Mouse (Mus musculus): ENCODE data around the gene Tpd52l2. TPM values are rescaled to one million over a fixed set of nuclear protein-coding genes. Genes with fewer than 3 reads are reported as not detected.
"Not testable (repeated sequence)": the region's sequence is repeated elsewhere in the genome, so short reads cannot be mapped to it uniquely, and the experiment has no call there.

The Tpd52l2 gene
- polyA plus RNA-seq, 1 experiment from 2014 or later = 149 TPM

DNA sequence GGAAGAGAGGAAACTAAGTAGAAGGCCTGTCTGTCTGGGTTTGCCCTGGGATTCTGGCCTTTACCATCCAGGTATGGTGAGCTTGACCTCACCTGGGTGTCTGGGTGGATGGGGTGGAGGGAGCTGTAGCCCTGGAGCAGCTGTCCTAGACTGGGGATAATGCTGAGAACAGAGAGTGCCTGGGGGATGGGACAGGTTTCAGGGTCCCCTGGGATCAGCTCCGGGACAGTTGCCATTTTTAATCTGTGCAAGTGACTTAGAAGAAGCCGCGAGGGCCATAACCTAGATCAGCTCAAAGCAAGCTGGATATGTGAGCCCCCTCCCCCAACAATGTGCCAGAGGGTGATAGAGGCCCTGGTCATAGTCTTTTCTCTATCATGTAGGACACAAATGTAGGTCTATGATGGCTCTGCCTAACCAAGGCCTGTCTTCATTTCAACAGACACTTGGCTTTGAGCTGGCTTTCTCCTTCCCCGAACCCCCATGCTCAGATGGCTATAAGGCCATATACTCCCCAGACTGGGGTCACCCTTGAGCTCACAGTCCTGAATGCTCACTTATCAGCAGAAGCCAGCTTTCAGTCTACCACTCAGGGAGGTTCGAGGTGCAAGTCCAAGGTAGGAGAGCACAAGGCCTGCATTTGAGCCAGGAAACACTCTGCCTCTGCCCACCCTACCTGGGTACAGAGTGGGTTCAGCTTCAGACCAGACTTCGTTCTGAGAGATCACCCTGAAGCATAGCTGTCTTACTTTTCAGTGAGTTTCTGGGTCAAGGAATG lies 12.3 kb upstream of the Tpd52l2 start:
- Histone ChIP-seq H3K9ac (ENCODE audit: low read length) (no peak overlapping the region), H3K9me3 (ENCODE audit: control insufficient read depth, low read length) (no peaks in the 10 kb centered on the region), H3K27me3 (ENCODE audit: control insufficient read depth, insufficient read depth, low read length) (no peaks in the 10 kb centered on the region), H3K27ac (ENCODE audit: low read depth, low read length) (no peak overlapping the region), H3K36me3 (ENCODE audit: control insufficient read depth, insufficient read depth, low read length) (no peaks in the 10 kb centered on the region), H3K4me2 (no peak overlapping the region), H3K4me1 (ENCODE audit: control insufficient read depth, insufficient read depth, low read length) (no peaks in the 10 kb centered on the region), H3K4me3 (ENCODE audit: low read depth, low read length) (no peak overlapping the region)
- no peak for DNase-seq (ENCODE audit: low spot score, missing footprints)
- WGBS = 77% methylated on average over 6 of the region's 6 CpGs
- ATAC-seq (ENCODE audit: low FRiP score) = no peak

GRCm38 (mm10) chr2:181485741-181486140 lies 11.2 kb upstream of the Tpd52l2 start:
- DNase-seq (ENCODE audit: low spot score, missing footprints) = no peak
- Histone ChIP-seq H3K9ac (ENCODE audit: low read length) (no peak overlapping the region), H3K4me2 (no peak overlapping the region), H3K4me1 (ENCODE audit: control insufficient read depth, insufficient read depth, low read length) (no peaks in the 10 kb centered on the region), H3K9me3 (ENCODE audit: control insufficient read depth, low read length) (no peaks in the 10 kb centered on the region), H3K27ac (ENCODE audit: low read depth, low read length) (no peak overlapping the region), H3K36me3 (ENCODE audit: control insufficient read depth, insufficient read depth, low read length) (no peaks in the 10 kb centered on the region), H3K4me3 (ENCODE audit: low read depth, low read length) (no peak overlapping the region), H3K27me3 (ENCODE audit: control insufficient read depth, insufficient read depth, low read length) (no peaks in the 10 kb centered on the region)
- 45% methylated on average over 1 of the region's 1 CpGs for WGBS
- ATAC-seq (ENCODE audit: low FRiP score) = no peak

DNA sequence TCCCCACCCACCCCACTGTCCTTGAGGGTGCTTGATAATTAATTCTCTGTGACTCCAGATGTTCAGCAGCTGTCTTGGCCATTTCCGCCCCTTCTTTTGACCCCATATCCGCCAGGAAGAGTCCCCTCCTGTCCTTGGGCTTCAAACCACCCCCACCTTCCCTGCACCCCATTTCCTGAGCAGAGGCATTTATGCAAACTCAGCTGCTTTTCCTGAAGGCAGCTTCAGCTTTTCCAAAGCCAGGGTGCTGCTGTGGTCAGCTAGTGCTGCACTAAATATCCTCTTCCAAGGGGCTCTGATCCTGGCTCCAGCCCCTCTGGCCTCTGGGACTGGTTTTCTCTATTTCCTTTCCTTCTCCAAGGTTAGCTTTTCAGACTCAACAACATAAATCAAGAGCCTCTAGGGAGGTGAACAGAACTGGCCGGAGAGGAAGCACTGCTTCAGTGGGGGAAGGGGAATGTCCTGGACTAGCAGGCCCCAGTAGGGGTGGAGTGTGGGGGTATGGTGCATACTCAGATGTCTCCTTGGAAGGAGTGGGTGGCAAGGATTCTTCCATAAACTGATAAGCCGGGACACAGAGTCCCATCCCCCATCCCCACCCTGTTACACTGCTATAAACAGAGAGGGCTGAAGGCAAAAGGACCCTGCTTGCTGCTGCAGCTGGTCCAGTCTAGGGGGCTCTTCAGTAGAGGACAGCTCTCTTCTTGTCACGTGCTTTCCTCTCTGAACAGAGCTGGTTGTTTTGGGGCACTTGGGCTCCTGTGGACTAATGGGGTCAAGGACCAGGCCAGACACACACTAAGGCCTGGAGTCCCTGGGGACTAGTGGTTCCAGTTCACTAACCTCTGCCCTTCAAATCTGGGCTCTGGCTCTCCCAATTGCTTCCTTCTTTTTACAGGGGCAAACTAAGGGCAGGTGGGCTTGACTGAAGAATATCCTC lies 9.3 kb upstream of the Tpd52l2 start:
- H3K27me3 ChIP-seq (ENCODE audit: control insufficient read depth, insufficient read depth, low read length) = no peaks in the 10 kb centered on the region
- H3K9me3 ChIP-seq (ENCODE audit: control insufficient read depth, low read length) = no peaks in the 10 kb centered on the region
- no peak overlapping the region for H3K4me2 ChIP-seq
- H3K9ac ChIP-seq (ENCODE audit: low read length) = no peak overlapping the region
- peak overlapping the region; percentile 5; the same call in 1 of the 2 replicates for H3K27ac ChIP-seq (ENCODE audit: low read depth, low read length)
- no peaks in the 10 kb centered on the region for H3K4me1 ChIP-seq (ENCODE audit: control insufficient read depth, insufficient read depth, low read length)
- H3K4me3 ChIP-seq (ENCODE audit: low read depth, low read length) = no peak overlapping the region
- no peak for ATAC-seq (ENCODE audit: low FRiP score)
- 49% methylated on average over 5 of the region's 5 CpGs for WGBS
- H3K36me3 ChIP-seq (ENCODE audit: control insufficient read depth, insufficient read depth, low read length) = no peaks in the 10 kb centered on the region
- no peak for DNase-seq (ENCODE audit: low spot score, missing footprints)

- ATAC-seq (ENCODE audit: low FRiP score) (no peak), DNase-seq (ENCODE audit: low spot score, missing footprints) (no peak)
- no peak overlapping the region for H3K9ac ChIP-seq (ENCODE audit: low read length)
- no peak overlapping the region for H3K4me3 ChIP-seq (ENCODE audit: low read depth, low read length)
- no peak overlapping the region for H3K27ac ChIP-seq (ENCODE audit: low read depth, low read length)
- no peak overlapping the region for H3K4me2 ChIP-seq
- H3K9me3 ChIP-seq (ENCODE audit: control insufficient read depth, low read length) = no peaks in the 10 kb centered on the region
- 22% methylated on average over 7 of the region's 7 CpGs for WGBS
- no peaks in the 10 kb centered on the region for H3K4me1 ChIP-seq (ENCODE audit: control insufficient read depth, insufficient read depth, low read length)
- no peaks in the 10 kb centered on the region for H3K36me3 ChIP-seq (ENCODE audit: control insufficient read depth, insufficient read depth, low read length)
- H3K27me3 ChIP-seq (ENCODE audit: control insufficient read depth, insufficient read depth, low read length) = no peaks in the 10 kb centered on the region
These were observed 5.3 kb upstream of the Tpd52l2 start for GRCm38 (mm10) chr2:181491432-181492205.

- H3K27me3 ChIP-seq (ENCODE audit: control insufficient read depth, insufficient read depth, low read length) = no peaks in the 10 kb centered on the region
- no peak overlapping the region for H3K27ac ChIP-seq (ENCODE audit: low read depth, low read length)
- H3K9ac ChIP-seq (ENCODE audit: low read length) = no peak overlapping the region
- H3K4me1 ChIP-seq (ENCODE audit: control insufficient read depth, insufficient read depth, low read length) = no peaks in the 10 kb centered on the region
- no peaks in the 10 kb centered on the region for H3K9me3 ChIP-seq (ENCODE audit: control insufficient read depth, low read length)
- ATAC-seq (ENCODE audit: low FRiP score) = no peak
- DNase-seq (ENCODE audit: low spot score, missing footprints) = no peak
- H3K4me3 ChIP-seq (ENCODE audit: low read depth, low read length) = no peak overlapping the region
- no peak overlapping the region for H3K4me2 ChIP-seq
- H3K36me3 ChIP-seq (ENCODE audit: control insufficient read depth, insufficient read depth, low read length) = no peaks in the 10 kb centered on the region
- 47% methylated on average over 3 of the region's 3 CpGs for WGBS
These were observed 4.7 kb upstream of the Tpd52l2 start for GRCm38 (mm10) chr2:181492206-181492605.

DNA sequence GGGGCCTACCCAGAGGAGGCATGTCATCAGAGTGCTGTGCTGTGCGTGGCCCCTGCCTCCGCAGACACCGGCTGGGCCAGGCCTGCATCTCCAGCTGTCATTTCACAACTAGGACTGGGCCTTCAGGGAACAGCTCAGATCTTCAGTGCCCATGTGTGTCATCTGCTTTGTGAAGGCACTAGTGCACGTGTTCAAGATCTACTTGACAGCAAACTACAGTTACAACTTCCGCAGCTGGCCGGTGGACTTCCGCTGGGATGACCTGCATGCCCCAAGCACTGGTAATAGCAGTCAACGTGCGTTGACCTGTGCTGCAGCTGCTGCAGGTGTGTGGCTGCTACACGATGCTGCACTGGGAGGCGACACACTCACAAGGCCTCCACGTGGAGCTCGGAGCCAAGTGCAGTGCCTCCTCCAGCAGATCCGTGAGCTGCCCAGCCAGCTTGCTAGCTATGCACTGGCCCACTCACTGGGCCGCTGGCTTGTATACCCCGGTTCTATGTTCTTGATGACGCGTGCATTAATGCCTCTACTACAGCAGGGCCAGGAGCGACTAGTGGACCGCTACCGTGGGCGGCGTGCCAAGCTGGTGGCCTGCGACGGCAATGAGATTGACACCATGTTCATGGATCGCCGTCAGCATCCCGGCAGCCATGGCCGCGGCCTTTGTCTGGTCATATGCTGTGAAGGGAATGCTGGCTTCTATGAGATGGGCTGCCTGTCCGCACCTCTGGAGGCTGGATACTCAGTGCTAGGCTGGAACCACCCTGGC lies 3.6 kb upstream of the Tpd52l2 start, which contains the start of gene Abhd16b:
Abhd16b (plus strand) TSS at position 51 of the 772 bp plus-strand sequence.
- no peak for DNase-seq (ENCODE audit: low spot score, missing footprints)
- H3K27me3 ChIP-seq (ENCODE audit: control insufficient read depth, insufficient read depth, low read length) = no peaks in the 10 kb centered on the region
- H3K4me3 ChIP-seq (ENCODE audit: low read depth, low read length) = no peak within 1 kb of the TSS
- no peaks in the 10 kb centered on the region for H3K36me3 ChIP-seq (ENCODE audit: control insufficient read depth, insufficient read depth, low read length)
- no peaks in the 10 kb centered on the region for H3K9me3 ChIP-seq (ENCODE audit: control insufficient read depth, low read length)
- H3K27ac ChIP-seq (ENCODE audit: low read depth, low read length) = no peak within 1 kb of the TSS
- no peak within 1 kb of the TSS for H3K4me2 ChIP-seq
- WGBS = 86% methylated on average over 31 of the region's 31 CpGs
- no peak for ATAC-seq (ENCODE audit: low FRiP score)
- peaks cover 8% of the 10 kb centered on the region for H3K4me1 ChIP-seq (ENCODE audit: control insufficient read depth, insufficient read depth, low read length)
- no peak within 1 kb of the TSS for H3K9ac ChIP-seq (ENCODE audit: low read length)

GRCm38 (mm10) chr2:181494266-181494945 lies 2.5 kb upstream of the Tpd52l2 start:
- ATAC-seq (ENCODE audit: low FRiP score) (no peak), DNase-seq (ENCODE audit: low spot score, missing footprints) (no peak)
- Histone ChIP-seq H3K4me3 (ENCODE audit: low read depth, low read length) (no peak overlapping the region), H3K9me3 (ENCODE audit: control insufficient read depth, low read length) (no peaks in the 10 kb centered on the region), H3K4me1 (ENCODE audit: control insufficient read depth, insufficient read depth, low read length) (peaks cover 9% of the 10 kb centered on the region), H3K27ac (ENCODE audit: low read depth, low read length) (no peak overlapping the region), H3K36me3 (ENCODE audit: control insufficient read depth, insufficient read depth, low read length) (no peaks in the 10 kb centered on the region), H3K27me3 (ENCODE audit: control insufficient read depth, insufficient read depth, low read length) (no peaks in the 10 kb centered on the region), H3K4me2 (no peak overlapping the region), H3K9ac (ENCODE audit: low read length) (no peak overlapping the region)
- 80% methylated on average over 26 of the region's 26 CpGs for WGBS

DNA sequence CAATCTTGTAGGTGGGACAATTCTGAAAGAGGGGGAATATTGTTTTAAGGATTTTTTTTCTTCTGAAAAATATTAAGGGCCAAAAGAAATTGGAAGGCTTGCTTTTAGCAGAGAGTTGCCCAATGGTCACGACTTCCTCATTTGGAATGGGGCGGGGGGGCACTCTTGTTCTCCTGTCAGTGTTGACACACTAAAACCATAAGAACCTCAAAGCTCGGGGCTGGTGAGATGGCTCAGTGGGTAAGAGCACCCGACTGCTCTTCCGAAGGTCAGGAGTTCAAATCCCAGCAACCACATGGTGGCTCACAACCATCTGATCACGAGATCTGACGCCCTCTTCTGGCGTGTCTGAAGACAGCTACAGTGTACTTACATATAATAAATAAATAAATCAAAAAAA lies 1.1 kb upstream of the Tpd52l2 start:
- not testable (repeated sequence) for ATAC-seq (ENCODE audit: low FRiP score); H3K27me3 ChIP-seq (ENCODE audit: control insufficient read depth, insufficient read depth, low read length); H3K4me3 ChIP-seq (ENCODE audit: low read depth, low read length); DNase-seq (ENCODE audit: low spot score, missing footprints); H3K4me2 ChIP-seq; H3K9ac ChIP-seq (ENCODE audit: low read length); H3K36me3 ChIP-seq (ENCODE audit: control insufficient read depth, insufficient read depth, low read length); H3K27ac ChIP-seq (ENCODE audit: low read depth, low read length); H3K9me3 ChIP-seq (ENCODE audit: control insufficient read depth, low read length); H3K4me1 ChIP-seq (ENCODE audit: control insufficient read depth, insufficient read depth, low read length)
- 68% methylated on average over 8 of the region's 8 CpGs for WGBS

Measured in midbrain, embryonic 11.5 days (tissue).